Mouse (Mus musculus): ENCODE measurements at regions not wholly inside any gene's neighbourhood (a gene's known extent, or its start where the extent isn't known, plus 50 kb on each side); places are given as distances from the start of the nearest gene placed in this dataset.

- 63% methylated on average over 12 of the region's 12 CpGs for WGBS
- Histone ChIP-seq H3K27ac (no peak overlapping the region), H3K4me2 (no peak overlapping the region), H3K4me1 (replicated peaks) (no peaks in the 10 kb centered on the region), H3K9me3 (replicated peaks) (no peaks in the 10 kb centered on the region), H3K4me3 (no peak overlapping the region), H3K36me3 (no peaks in the 10 kb centered on the region), H3K27me3 (no peaks in the 10 kb centered on the region), H3K9ac (no peak overlapping the region)
- ATAC-seq (replicated peaks; ENCODE audit: insufficient number of reproducible peaks, insufficient read depth, low FRiP score, low read depth) = no peak
Observed at GRCm38 (mm10) chr3:34252730-34253337, 171.7 kb upstream of the Dnajc19 start.

- H3K4me2 ChIP-seq = no peak overlapping the region
- ATAC-seq (replicated peaks; ENCODE audit: insufficient number of reproducible peaks, insufficient read depth, low FRiP score, low read depth) = no peak
- no peak overlapping the region for H3K27ac ChIP-seq
- H3K27me3 ChIP-seq = no peaks in the 10 kb centered on the region
- no peaks in the 10 kb centered on the region for H3K9me3 ChIP-seq (replicated peaks)
- WGBS = 79% methylated on average over 3 of the region's 3 CpGs
- no peaks in the 10 kb centered on the region for H3K4me1 ChIP-seq (replicated peaks)
- no peaks in the 10 kb centered on the region for H3K36me3 ChIP-seq
- no peak overlapping the region for H3K9ac ChIP-seq
- no peak overlapping the region for H3K4me3 ChIP-seq
Observed at GRCm38 (mm10) chr3:34242126-34242525, 161.0 kb upstream of the Dnajc19 start.

GRCm38 (mm10) chr3:34239978-34240377 is 158.9 kb upstream of the Dnajc19 start:
- H3K4me2 ChIP-seq = no peak overlapping the region
- WGBS = 66% methylated on average over 2 of the region's 2 CpGs
- H3K9ac ChIP-seq = no peak overlapping the region
- no peak overlapping the region for H3K4me3 ChIP-seq
- no peak overlapping the region for H3K27ac ChIP-seq
- no peaks in the 10 kb centered on the region for H3K4me1 ChIP-seq (replicated peaks)
- H3K36me3 ChIP-seq = no peaks in the 10 kb centered on the region
- no peaks in the 10 kb centered on the region for H3K27me3 ChIP-seq
- H3K9me3 ChIP-seq (replicated peaks) = no peaks in the 10 kb centered on the region
- no peak for ATAC-seq (replicated peaks; ENCODE audit: insufficient number of reproducible peaks, insufficient read depth, low FRiP score, low read depth)

GRCm38 (mm10) chr3:34234391-34234790 is 153.3 kb upstream of the Dnajc19 start:
- no peak overlapping the region for H3K9ac ChIP-seq
- no peaks in the 10 kb centered on the region for H3K9me3 ChIP-seq (replicated peaks)
- no peaks in the 10 kb centered on the region for H3K36me3 ChIP-seq
- no peak for ATAC-seq (replicated peaks; ENCODE audit: insufficient number of reproducible peaks, insufficient read depth, low FRiP score, low read depth)
- H3K4me1 ChIP-seq (replicated peaks) = no peaks in the 10 kb centered on the region
- no peak overlapping the region for H3K4me2 ChIP-seq
- no peak overlapping the region for H3K4me3 ChIP-seq
- 65% methylated on average over 8 of the region's 8 CpGs for WGBS
- no peak overlapping the region for H3K27ac ChIP-seq
- 0 out of 2 replicates have a peak, but pooled peaks cover 6% of the 10 kb centered on the region for H3K27me3 ChIP-seq

GRCm38 (mm10) chr3:34232329-34233250 is 151.5 kb upstream of the Dnajc19 start:
- no peak overlapping the region for H3K9ac ChIP-seq
- H3K4me3 ChIP-seq = no peak overlapping the region
- H3K9me3 ChIP-seq (replicated peaks) = no peaks in the 10 kb centered on the region
- H3K4me2 ChIP-seq = no peak overlapping the region
- 78% methylated on average over 7 of the region's 7 CpGs for WGBS
- H3K4me1 ChIP-seq (replicated peaks) = no peaks in the 10 kb centered on the region
- 0 out of 2 replicates have a peak, but pooled peaks cover 6% of the 10 kb centered on the region for H3K27me3 ChIP-seq
- no peak for ATAC-seq (replicated peaks; ENCODE audit: insufficient number of reproducible peaks, insufficient read depth, low FRiP score, low read depth)
- H3K27ac ChIP-seq = no peak overlapping the region
- no peaks in the 10 kb centered on the region for H3K36me3 ChIP-seq

- no peak overlapping the region for H3K27ac ChIP-seq
- WGBS = 57% methylated on average over 9 of the region's 9 CpGs
- no peak for ATAC-seq (replicated peaks; ENCODE audit: insufficient number of reproducible peaks, insufficient read depth, low FRiP score, low read depth)
Observed at GRCm38 (mm10) chr3:34231593-34232328, 150.6 kb upstream of the Dnajc19 start.

GRCm38 (mm10) chr3:34222291-34222690 is 141.2 kb upstream of the Dnajc19 start:
- 85% methylated on average over 10 of the region's 10 CpGs for WGBS

More at GRCm38 (mm10) chr3:34231593-34232328, 150.6 kb upstream of the Dnajc19 start:
- Histone ChIP-seq H3K36me3 (no peaks in the 10 kb centered on the region), H3K27me3 (0 out of 2 replicates have a peak, but pooled peaks cover 6% of the 10 kb centered on the region), H3K4me2 (no peak overlapping the region), H3K4me3 (no peak overlapping the region), H3K9me3 (replicated peaks) (no peaks in the 10 kb centered on the region), H3K9ac (no peak overlapping the region), H3K4me1 (replicated peaks) (no peaks in the 10 kb centered on the region)

GRCm38 (mm10) chr3:34219741-34220310 is 138.7 kb upstream of the Dnajc19 start:
- H3K36me3 ChIP-seq = no peaks in the 10 kb centered on the region
- WGBS = 49% methylated on average over 10 of the region's 10 CpGs
- no peak overlapping the region for H3K27ac ChIP-seq
- H3K4me1 ChIP-seq (replicated peaks) = no peaks in the 10 kb centered on the region
- no peak overlapping the region for H3K4me3 ChIP-seq
- no peaks in the 10 kb centered on the region for H3K9me3 ChIP-seq (replicated peaks)
- no peaks in the 10 kb centered on the region for H3K27me3 ChIP-seq
- no peak overlapping the region for H3K9ac ChIP-seq
- ATAC-seq (replicated peaks; ENCODE audit: insufficient number of reproducible peaks, insufficient read depth, low FRiP score, low read depth) = no peak
- H3K4me2 ChIP-seq = no peak overlapping the region

More at GRCm38 (mm10) chr3:34222291-34222690, 141.2 kb upstream of the Dnajc19 start:
- Histone ChIP-seq H3K27ac (no peak overlapping the region), H3K9me3 (replicated peaks) (no peaks in the 10 kb centered on the region), H3K9ac (no peak overlapping the region), H3K4me2 (no peak overlapping the region), H3K36me3 (no peaks in the 10 kb centered on the region), H3K4me1 (replicated peaks) (no peaks in the 10 kb centered on the region), H3K27me3 (no peaks in the 10 kb centered on the region), H3K4me3 (no peak overlapping the region)
- ATAC-seq (replicated peaks; ENCODE audit: insufficient number of reproducible peaks, insufficient read depth, low FRiP score, low read depth) = no peak

GRCm38 (mm10) chr3:34219096-34219495 is 138.0 kb upstream of the Dnajc19 start:
- no peaks in the 10 kb centered on the region for H3K9me3 ChIP-seq (replicated peaks)
- ATAC-seq (replicated peaks; ENCODE audit: insufficient number of reproducible peaks, insufficient read depth, low FRiP score, low read depth) = no peak
- H3K9ac ChIP-seq = no peak overlapping the region
- 78% methylated on average over 2 of the region's 2 CpGs for WGBS
- no peak overlapping the region for H3K4me3 ChIP-seq
- H3K4me1 ChIP-seq (replicated peaks) = no peaks in the 10 kb centered on the region
- no peak overlapping the region for H3K4me2 ChIP-seq
- H3K36me3 ChIP-seq = no peaks in the 10 kb centered on the region
- no peaks in the 10 kb centered on the region for H3K27me3 ChIP-seq
- H3K27ac ChIP-seq = no peak overlapping the region

- no peak overlapping the region for H3K9ac ChIP-seq
- H3K27ac ChIP-seq = no peak overlapping the region
- no peak overlapping the region for H3K4me2 ChIP-seq
- ATAC-seq (replicated peaks; ENCODE audit: insufficient number of reproducible peaks, insufficient read depth, low FRiP score, low read depth) = no peak
- H3K4me1 ChIP-seq (replicated peaks) = no peaks in the 10 kb centered on the region
- H3K36me3 ChIP-seq = no peaks in the 10 kb centered on the region
- no peak overlapping the region for H3K4me3 ChIP-seq
- 69% methylated on average over 4 of the region's 4 CpGs for WGBS
- no peaks in the 10 kb centered on the region for H3K27me3 ChIP-seq
- no peaks in the 10 kb centered on the region for H3K9me3 ChIP-seq (replicated peaks)
Observed at GRCm38 (mm10) chr3:34217911-34218310, 136.8 kb upstream of the Dnajc19 start.

- H3K4me3 ChIP-seq = no peak overlapping the region
- no peaks in the 10 kb centered on the region for H3K9me3 ChIP-seq (replicated peaks)
- no peaks in the 10 kb centered on the region for H3K27me3 ChIP-seq
- no peak overlapping the region for H3K9ac ChIP-seq
- H3K36me3 ChIP-seq = no peaks in the 10 kb centered on the region
- no peak for ATAC-seq (replicated peaks; ENCODE audit: insufficient number of reproducible peaks, insufficient read depth, low FRiP score, low read depth)
- H3K4me2 ChIP-seq = no peak overlapping the region
- H3K4me1 ChIP-seq (replicated peaks) = no peaks in the 10 kb centered on the region
- 71% methylated on average over 6 of the region's 6 CpGs for WGBS
- no peak overlapping the region for H3K27ac ChIP-seq
Observed at GRCm38 (mm10) chr3:34214233-34214632, 133.1 kb upstream of the Dnajc19 start.

Data from heart, embryonic 15.5 days (tissue).